Mouse (Mus musculus): ENCODE results near the gene Tmem199. TPM values are rescaled to one million over a fixed set of nuclear protein-coding genes. Genes with fewer than 3 reads are reported as not detected.

Gene Tmem199
- polyA plus RNA-seq, 1 experiment from 2014 or later, result 93.2 TPM

GRCm38 (mm10) chr11:78461894-78462293 lies 50.1 kb downstream of the Tmem199 start:
- Histone ChIP-seq H3K4me3 (ENCODE audit: low read depth, low read length) (no peak overlapping the region), H3K4me2 (ENCODE audit: low read length) (no peak overlapping the region), H3K27ac (ENCODE audit: low read depth, low read length) (no peak overlapping the region), H3K4me1 (ENCODE audit: control insufficient read depth, insufficient read depth, low read length) (peaks cover 6% of the 10 kb centered on the region; the same call in 1 of the 2 replicates), H3K9ac (ENCODE audit: low read length) (no peak overlapping the region), H3K9me3 (replicated peaks; ENCODE audit: control insufficient read depth, low read length) (no peaks in the 10 kb centered on the region), H3K27me3 (replicated peaks; ENCODE audit: control insufficient read depth, insufficient read depth, low read length) (no peaks in the 10 kb centered on the region), H3K36me3 (ENCODE audit: control insufficient read depth, insufficient read depth, low read length) (no peaks in the 10 kb centered on the region)
- DNase-seq (ENCODE audit: low spot score) (no peak), ATAC-seq (no peak)
- 72% methylated on average over 1 of the region's 1 CpGs for WGBS

GRCm38 (mm10) chr11:78458740-78459139 lies 53.2 kb downstream of the Tmem199 start:
- 83% methylated on average over 17 of the region's 17 CpGs for WGBS
- ATAC-seq, result no peak

More at GRCm38 (mm10) chr11:78458740-78459139, 53.2 kb downstream of the Tmem199 start:
- Histone ChIP-seq H3K4me2 (ENCODE audit: low read length) (no peak overlapping the region), H3K27ac (ENCODE audit: low read depth, low read length) (no peak overlapping the region), H3K27me3 (replicated peaks; ENCODE audit: control insufficient read depth, insufficient read depth, low read length) (no peaks in the 10 kb centered on the region), H3K9me3 (replicated peaks; ENCODE audit: control insufficient read depth, low read length) (no peaks in the 10 kb centered on the region), H3K36me3 (ENCODE audit: control insufficient read depth, insufficient read depth, low read length) (no peaks in the 10 kb centered on the region), H3K4me1 (ENCODE audit: control insufficient read depth, insufficient read depth, low read length) (no peaks in the 10 kb centered on the region), H3K9ac (ENCODE audit: low read length) (no peak overlapping the region), H3K4me3 (ENCODE audit: low read depth, low read length) (no peak overlapping the region)
- DNase-seq (ENCODE audit: low spot score), result no peak

Other genes starting within 250 kb of the Tmem199 start
- gene BC030499, start 221.3 kb downstream of the Tmem199 start, polyA plus RNA-seq (2014; fragmentation: Nextera tagmentation; extraction: Ambion mirVana), result 0.19 and 0.43 TPM in 2 replicates
- 21.5 and 25.4 TPM in 2 replicates for gene Spag5, start 210.6 kb downstream of the Tmem199 start, polyA plus RNA-seq (2014; fragmentation: Nextera tagmentation; extraction: Ambion mirVana)
- 161 and 167 TPM in 2 replicates for gene Aldoc, start 189.2 kb downstream of the Tmem199 start, polyA plus RNA-seq (2014; fragmentation: Nextera tagmentation; extraction: Ambion mirVana)
- 46.8 and 51.0 TPM in 2 replicates for gene Pigs, start 183.8 kb downstream of the Tmem199 start, polyA plus RNA-seq (2014; fragmentation: Nextera tagmentation; extraction: Ambion mirVana)
- 72.5 and 73.8 TPM in 2 replicates for gene Unc119, start 168.7 kb downstream of the Tmem199 start, polyA plus RNA-seq (2014; fragmentation: Nextera tagmentation; extraction: Ambion mirVana)
- not detected in 2 replicates for gene Foxn1, start 125.6 kb downstream of the Tmem199 start, polyA plus RNA-seq (2014; fragmentation: Nextera tagmentation; extraction: Ambion mirVana)
- gene Slc13a2, start 90.0 kb downstream of the Tmem199 start, polyA plus RNA-seq (2014; fragmentation: Nextera tagmentation; extraction: Ambion mirVana), result not detected in 2 replicates
- gene Slc46a1, start 46.5 kb downstream of the Tmem199 start, polyA plus RNA-seq (2014; fragmentation: Nextera tagmentation; extraction: Ambion mirVana), result 18.4 and 19.2 TPM in 2 replicates
- 34.9 and 45.6 TPM in 2 replicates for gene Sarm1, start 14.4 kb downstream of the Tmem199 start, polyA plus RNA-seq (2014; fragmentation: Nextera tagmentation; extraction: Ambion mirVana)
- gene Vtn, start 13.1 kb downstream of the Tmem199 start, polyA plus RNA-seq (2014; fragmentation: Nextera tagmentation; extraction: Ambion mirVana), result 88.4 and 120 TPM in 2 replicates
- 0.66 and 0.72 TPM in 2 replicates for gene Sebox, start 8.7 kb downstream of the Tmem199 start, polyA plus RNA-seq (2014; fragmentation: Nextera tagmentation; extraction: Ambion mirVana)
- 185 TPM in 2 replicates for gene Poldip2, start within 50 bp of the Tmem199 start, polyA plus RNA-seq (2014; fragmentation: Nextera tagmentation; extraction: Ambion mirVana)
- 66.1 and 71.3 TPM in 2 replicates for gene Tnfaip1, start 24.2 kb upstream of the Tmem199 start, polyA plus RNA-seq (2014; fragmentation: Nextera tagmentation; extraction: Ambion mirVana)
- 118 and 126 TPM in 2 replicates for gene Ift20, start 24.2 kb upstream of the Tmem199 start, polyA plus RNA-seq (2014; fragmentation: Nextera tagmentation; extraction: Ambion mirVana)
- 40.0 and 48.5 TPM in 2 replicates for gene Tmem97, start 38.6 kb upstream of the Tmem199 start, polyA plus RNA-seq (2014; fragmentation: Nextera tagmentation; extraction: Ambion mirVana)
- 31.6 and 38.0 TPM in 2 replicates for gene Nlk, start 185.2 kb upstream of the Tmem199 start, polyA plus RNA-seq (2014; fragmentation: Nextera tagmentation; extraction: Ambion mirVana)
- 40.7 and 48.9 TPM in 2 replicates for gene Ccnq, start 239.6 kb upstream of the Tmem199 start, polyA plus RNA-seq (2014; fragmentation: Nextera tagmentation; extraction: Ambion mirVana)